Mouse (Mus musculus): ENCODE measurements around the gene Tmprss12.
"Not testable (repeated sequence)": the region's sequence is repeated elsewhere in the genome, so short reads cannot be mapped to it uniquely, and the experiment has no call there.

Tmprss12 gene

DNA sequence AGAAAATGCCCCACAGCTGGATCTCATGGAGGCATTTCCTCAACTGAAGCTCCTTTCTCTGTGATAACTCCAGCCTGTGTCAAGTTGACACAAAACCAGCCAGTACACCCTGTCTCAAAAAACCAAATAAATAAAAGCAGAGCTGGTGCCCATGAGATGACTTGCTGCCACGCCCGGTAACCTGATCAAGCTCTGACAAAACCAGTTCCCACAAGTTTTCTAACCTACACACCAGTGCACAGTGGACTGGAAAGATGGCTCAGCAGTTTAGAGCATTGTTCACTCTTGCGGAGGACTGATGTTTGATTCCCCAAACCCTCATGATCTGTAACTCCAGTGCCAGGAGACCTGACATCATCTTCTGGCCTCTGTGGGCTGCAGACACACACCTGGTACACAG lies 44.6 kb downstream of the Tmprss12 start:
- no peak for DNase-seq (ENCODE audit: low read depth)

DNA sequence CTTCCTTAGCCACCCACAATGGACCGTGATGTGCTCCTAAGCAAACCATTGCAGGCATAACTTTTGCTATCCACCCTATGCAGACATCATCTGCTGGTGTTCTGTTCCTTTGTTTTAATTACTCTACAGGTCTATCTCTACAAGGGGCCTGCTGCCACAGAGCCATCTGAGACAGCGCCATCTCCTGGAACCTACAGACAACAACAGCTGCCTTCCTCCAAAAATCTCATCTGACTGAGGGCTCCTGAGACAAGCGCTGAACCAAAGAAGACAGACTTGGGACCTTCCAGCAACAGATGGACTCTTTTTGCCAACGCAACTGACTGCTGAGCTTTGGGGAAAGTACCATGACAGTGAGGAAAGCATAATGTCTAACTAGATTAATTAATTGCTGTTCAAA lies 47.5 kb downstream of the Tmprss12 start:
- peak; percentile 36 for DNase-seq (ENCODE audit: low read depth)

DNA sequence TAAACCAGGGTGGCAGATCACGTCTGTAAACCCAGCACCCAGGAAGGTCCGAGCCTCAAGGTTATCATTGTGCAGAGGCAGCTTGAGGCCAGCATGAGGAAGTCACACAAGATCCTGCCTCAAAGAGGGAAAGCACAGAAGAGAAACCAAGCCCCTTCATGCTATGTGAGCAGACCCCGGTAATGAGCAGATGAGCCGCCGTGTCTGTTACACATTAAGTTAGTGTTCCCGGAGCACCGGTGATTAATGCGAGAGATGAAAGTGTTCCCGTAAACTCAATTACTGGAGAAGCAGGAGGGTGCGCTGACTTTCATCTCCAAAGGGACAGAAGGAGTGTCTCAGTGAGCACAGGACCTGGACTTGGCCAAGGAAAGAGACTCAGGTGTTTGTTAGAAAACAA lies 48.7 kb downstream of the Tmprss12 start:
- not testable (repeated sequence) for DNase-seq (ENCODE audit: low read depth)

DNA sequence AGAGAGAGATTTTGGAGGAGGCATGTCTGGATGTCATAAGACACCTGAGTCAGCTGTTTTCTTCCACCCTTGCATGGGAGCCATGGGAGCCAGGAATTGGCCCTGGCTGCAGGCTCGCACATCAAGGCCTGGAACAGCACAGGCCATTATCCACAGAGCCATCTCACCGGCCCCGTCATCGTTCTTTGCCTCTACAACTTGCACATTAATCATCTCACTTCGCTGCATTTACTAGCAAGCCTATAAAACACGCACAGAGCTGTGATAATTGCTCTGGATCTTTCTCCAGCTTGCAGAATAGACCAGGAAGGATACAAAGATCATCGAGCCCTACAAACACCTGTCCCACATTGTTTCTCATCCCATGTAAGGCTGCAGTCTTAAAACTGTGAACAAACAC lies 50.1 kb downstream of the Tmprss12 start:
- DNase-seq (ENCODE audit: low read depth): no peak

DNA sequence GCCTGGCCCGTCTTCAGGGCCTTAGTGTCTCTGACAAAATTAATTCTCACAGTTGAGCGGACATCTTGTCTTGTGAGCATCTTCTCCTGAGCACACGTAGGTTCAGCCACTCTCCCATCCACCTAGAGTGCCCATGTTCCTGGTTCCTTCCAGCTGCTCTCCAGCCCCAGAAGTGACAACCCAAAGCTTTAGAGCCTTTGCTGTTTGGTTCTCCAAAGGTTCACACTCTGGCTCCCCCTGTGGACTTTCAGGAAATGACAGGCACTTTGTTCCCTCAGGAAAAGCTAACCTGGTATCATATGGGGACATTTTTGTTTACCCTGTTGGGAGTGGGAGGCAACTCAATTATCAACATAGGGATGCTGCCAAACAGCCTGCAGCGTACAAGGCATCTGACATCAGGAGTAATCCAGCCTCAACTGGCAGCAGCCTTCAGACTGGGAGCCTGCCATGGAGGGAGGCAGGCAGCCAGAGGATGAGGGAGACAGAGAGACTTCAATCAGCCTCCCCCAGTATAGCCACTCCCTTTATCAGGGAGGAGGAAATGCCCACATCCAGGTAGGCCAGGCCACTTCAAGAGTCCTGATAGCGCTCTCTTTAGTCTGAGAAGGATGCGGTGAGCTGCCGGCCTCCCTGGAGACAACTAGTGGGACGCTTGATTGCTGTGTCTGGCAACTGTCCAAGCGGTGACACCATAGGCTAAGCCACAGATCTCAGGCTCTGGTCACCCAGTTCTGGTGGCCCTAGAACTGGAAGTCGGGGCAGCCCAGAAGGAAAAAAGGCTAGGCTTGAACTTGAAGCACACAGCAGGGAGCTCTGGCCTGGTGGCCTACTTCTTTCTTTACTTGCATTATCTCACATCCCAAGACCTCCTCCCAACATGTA lies 51.7 kb downstream of the Tmprss12 start:
- not testable (repeated sequence) for DNase-seq (ENCODE audit: low read depth)

DNA sequence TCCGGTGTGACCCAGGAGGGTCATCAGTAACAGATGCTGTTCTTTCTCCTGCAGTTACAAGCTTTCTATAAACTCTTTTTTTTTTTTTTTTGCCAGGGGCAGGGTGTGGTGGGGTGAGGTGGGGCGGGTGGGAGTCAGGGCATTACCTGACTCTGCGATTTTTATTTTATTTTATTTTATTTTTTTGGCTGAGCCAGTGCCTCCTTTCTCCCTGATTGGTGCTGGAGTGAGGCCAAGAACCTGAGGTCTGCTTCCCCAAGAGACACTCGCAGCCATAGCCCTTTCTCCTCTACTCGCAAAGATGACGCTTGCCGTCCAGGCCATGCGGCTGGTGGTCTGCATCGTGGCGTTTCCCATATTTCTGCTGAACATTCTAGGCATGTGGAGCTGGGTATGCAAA lies 54.0 kb downstream of the Tmprss12 start, which contains the start of gene Mettl7a3:
TSS of gene Mettl7a3 (plus strand) at position 301 of the 400 bp plus-strand sequence.
- DNase-seq (ENCODE audit: low read depth): no peak

DNA sequence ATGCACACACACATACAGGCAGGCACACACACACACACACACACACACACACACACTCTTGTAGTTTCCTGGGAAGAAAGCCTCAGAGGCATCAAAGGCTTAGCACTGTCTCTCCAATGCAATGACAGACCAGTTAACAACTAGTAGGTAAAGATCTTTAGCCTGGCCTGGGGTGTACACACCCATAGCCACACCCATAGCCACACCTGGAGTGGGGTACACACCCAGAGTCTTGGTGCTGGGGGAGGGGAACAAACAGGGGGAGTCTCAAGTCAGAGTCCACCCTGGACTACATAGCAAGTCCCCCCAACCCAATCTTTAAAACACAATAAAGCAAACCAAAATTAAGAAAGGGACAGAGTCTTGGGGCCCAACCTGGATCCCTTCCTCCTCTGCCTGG lies 56.7 kb downstream of the Tmprss12 start:
- DNase-seq (ENCODE audit: low read depth): not testable (repeated sequence)

DNA sequence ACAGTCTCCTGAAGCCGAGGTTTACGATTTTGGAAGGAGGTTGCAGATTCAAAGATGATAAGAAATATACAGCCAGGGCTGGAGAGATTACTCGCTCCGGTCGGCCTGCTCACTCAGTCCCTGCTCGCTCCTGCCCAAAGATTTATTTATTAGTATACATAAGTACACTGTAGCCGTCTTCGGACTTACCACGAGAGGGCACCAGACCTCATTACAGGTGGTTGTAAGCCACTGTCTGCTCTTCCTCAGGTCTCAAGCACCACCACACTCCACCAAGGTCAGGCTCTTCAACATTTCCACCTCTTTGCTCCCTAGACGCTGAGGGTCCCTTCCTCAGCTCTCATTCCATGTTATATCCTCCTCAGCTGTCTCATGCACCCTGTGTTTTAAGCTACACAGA lies 57.2 kb downstream of the Tmprss12 start:
- peak; percentile 63 for DNase-seq (ENCODE audit: low read depth)

DNA sequence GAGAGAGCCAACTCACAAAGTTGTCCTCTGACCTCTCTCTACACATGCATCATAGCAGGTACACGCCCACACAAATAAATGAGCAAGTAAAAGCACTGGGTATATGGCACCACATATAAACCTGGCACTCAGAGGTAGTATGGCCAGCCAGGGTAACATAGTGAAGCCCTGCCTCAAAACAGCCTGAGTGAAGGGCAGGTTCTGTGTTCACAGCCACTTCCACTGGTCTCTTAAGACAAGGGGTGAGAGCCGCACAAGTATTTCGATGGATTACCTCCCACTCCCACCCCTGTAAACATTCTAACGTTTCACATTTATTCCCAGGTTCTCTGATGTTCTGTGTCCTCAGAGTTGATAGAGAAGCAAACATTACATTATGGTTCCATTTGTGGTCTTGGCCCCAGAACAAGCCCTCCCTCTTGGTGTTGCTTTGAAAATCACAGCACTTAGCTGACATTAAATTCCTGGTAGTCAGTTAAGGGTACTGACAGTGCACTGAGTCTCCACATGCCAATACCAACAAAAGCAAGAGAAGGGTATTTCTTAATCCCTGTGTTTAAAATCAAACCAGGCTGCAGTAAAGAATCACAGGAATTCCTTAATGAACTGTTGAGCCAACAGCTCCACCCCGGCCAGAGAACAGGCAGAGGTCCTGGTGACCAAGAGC lies 60.8 kb downstream of the Tmprss12 start:
- DNase-seq (ENCODE audit: low read depth): not testable (repeated sequence)

Data from induced T-regulatory cell, adult 2 months (primary cell).